Mouse (Mus musculus): ENCODE results near the gene Syce2. TPM values are rescaled to one million over a fixed set of nuclear protein-coding genes. Genes with fewer than 3 reads are reported as not detected.

Syce2 gene
- polyA plus RNA-seq, 1 experiment from 2014 or later = 35.4 TPM

- no peaks in the 10 kb centered on the region for H3K36me3 ChIP-seq (ENCODE audit: control insufficient read depth, insufficient read depth)
- peak overlapping the region; percentile 57 for H3K4me3 ChIP-seq (ENCODE audit: low read length)
- under 1% methylated on average over 55 of the region's 55 CpGs for WGBS
- peaks cover 9% of the 10 kb centered on the region; the same call in 1 of the 2 replicates for H3K4me1 ChIP-seq (ENCODE audit: control insufficient read depth, insufficient read depth, low read length)
- peak overlapping the region; percentile 78 for H3K4me2 ChIP-seq (ENCODE audit: low read depth, low read length)
- ATAC-seq (replicated peaks; ENCODE audit: extremely low read depth, insufficient read depth, low FRiP score) = 0 out of 2 replicates have a peak, but pooled peaks have one; percentile 24
- peak overlapping the region; percentile 62 for H3K9ac ChIP-seq (ENCODE audit: low read length)
- H3K27ac ChIP-seq (ENCODE audit: low read length) = no peak overlapping the region
- H3K27me3 ChIP-seq (ENCODE audit: control insufficient read depth, insufficient read depth, low read length) = peaks cover 55% of the 10 kb centered on the region
- peaks cover 4% of the 10 kb centered on the region; the same call in 1 of the 2 replicates for H3K9me3 ChIP-seq (replicated peaks; ENCODE audit: control insufficient read depth, low read length)
These were observed 41.1 kb downstream of the Syce2 start for GRCm38 (mm10) chr8:84912895-84913501.

- Histone ChIP-seq H3K9ac (ENCODE audit: low read length) (peak overlapping the region; percentile 62), H3K9me3 (replicated peaks; ENCODE audit: control insufficient read depth, low read length) (peaks cover 4% of the 10 kb centered on the region; the same call in 1 of the 2 replicates), H3K27me3 (ENCODE audit: control insufficient read depth, insufficient read depth, low read length) (peaks cover 60% of the 10 kb centered on the region), H3K27ac (ENCODE audit: low read length) (no peak overlapping the region), H3K4me2 (ENCODE audit: low read depth, low read length) (peak overlapping the region; percentile 78), H3K36me3 (ENCODE audit: control insufficient read depth, insufficient read depth) (no peaks in the 10 kb centered on the region), H3K4me1 (ENCODE audit: control insufficient read depth, insufficient read depth, low read length) (peaks cover 9% of the 10 kb centered on the region; the same call in 1 of the 2 replicates), H3K4me3 (ENCODE audit: low read length) (peak overlapping the region; percentile 57)
- 7% methylated on average over 9 of the region's 9 CpGs for WGBS
- no peak for ATAC-seq (replicated peaks; ENCODE audit: extremely low read depth, insufficient read depth, low FRiP score)
These were observed 41.6 kb downstream of the Syce2 start for GRCm38 (mm10) chr8:84913502-84913900.

GRCm38 (mm10) chr8:84913960-84914359 is 42.0 kb downstream of the Syce2 start:
- Histone ChIP-seq H3K4me3 (ENCODE audit: low read length) (no peak overlapping the region), H3K4me2 (ENCODE audit: low read depth, low read length) (peak overlapping the region; percentile 78; the same call in 1 of the 2 replicates), H3K27ac (ENCODE audit: low read length) (no peak overlapping the region), H3K9me3 (replicated peaks; ENCODE audit: control insufficient read depth, low read length) (peaks cover 4% of the 10 kb centered on the region; the same call in 1 of the 2 replicates), H3K27me3 (ENCODE audit: control insufficient read depth, insufficient read depth, low read length) (peaks cover 63% of the 10 kb centered on the region), H3K4me1 (ENCODE audit: control insufficient read depth, insufficient read depth, low read length) (peaks cover 6% of the 10 kb centered on the region; the same call in 1 of the 2 replicates), H3K36me3 (ENCODE audit: control insufficient read depth, insufficient read depth) (no peaks in the 10 kb centered on the region), H3K9ac (ENCODE audit: low read length) (no peak overlapping the region)
- ATAC-seq (replicated peaks; ENCODE audit: extremely low read depth, insufficient read depth, low FRiP score) = no peak
- 39% methylated on average over 4 of the region's 4 CpGs for WGBS

GRCm38 (mm10) chr8:84915269-84915668 is 43.4 kb downstream of the Syce2 start:
- H3K4me3 ChIP-seq (ENCODE audit: low read length) = no peak overlapping the region
- WGBS = 86% methylated on average over 8 of the region's 8 CpGs
- H3K4me2 ChIP-seq (ENCODE audit: low read depth, low read length) = no peak overlapping the region
- H3K27ac ChIP-seq (ENCODE audit: low read length) = no peak overlapping the region
- H3K27me3 ChIP-seq (ENCODE audit: control insufficient read depth, insufficient read depth, low read length) = peaks cover 61% of the 10 kb centered on the region
- ATAC-seq (replicated peaks; ENCODE audit: extremely low read depth, insufficient read depth, low FRiP score) = no peak
- H3K36me3 ChIP-seq (ENCODE audit: control insufficient read depth, insufficient read depth) = no peaks in the 10 kb centered on the region
- H3K9me3 ChIP-seq (replicated peaks; ENCODE audit: control insufficient read depth, low read length) = peaks cover 4% of the 10 kb centered on the region; the same call in 1 of the 2 replicates
- H3K4me1 ChIP-seq (ENCODE audit: control insufficient read depth, insufficient read depth, low read length) = peaks cover 6% of the 10 kb centered on the region; the same call in 1 of the 2 replicates
- no peak overlapping the region for H3K9ac ChIP-seq (ENCODE audit: low read length)

GRCm38 (mm10) chr8:84917781-84918180 is 45.9 kb downstream of the Syce2 start:
- ATAC-seq (replicated peaks; ENCODE audit: extremely low read depth, insufficient read depth, low FRiP score) = no peak
- no peak overlapping the region for H3K27ac ChIP-seq (ENCODE audit: low read length)
- peaks cover 37% of the 10 kb centered on the region for H3K27me3 ChIP-seq (ENCODE audit: control insufficient read depth, insufficient read depth, low read length)
- peaks cover 4% of the 10 kb centered on the region; the same call in 1 of the 2 replicates for H3K9me3 ChIP-seq (replicated peaks; ENCODE audit: control insufficient read depth, low read length)
- no peak overlapping the region for H3K9ac ChIP-seq (ENCODE audit: low read length)
- 24% methylated on average over 20 of the region's 20 CpGs for WGBS
- no peak overlapping the region for H3K4me2 ChIP-seq (ENCODE audit: low read depth, low read length)
- no peak overlapping the region for H3K4me3 ChIP-seq (ENCODE audit: low read length)
- H3K4me1 ChIP-seq (ENCODE audit: control insufficient read depth, insufficient read depth, low read length) = peaks cover 3% of the 10 kb centered on the region; the same call in 1 of the 2 replicates
- H3K36me3 ChIP-seq (ENCODE audit: control insufficient read depth, insufficient read depth) = no peaks in the 10 kb centered on the region

GRCm38 (mm10) chr8:84918646-84919045 is 46.7 kb downstream of the Syce2 start:
- Histone ChIP-seq H3K27me3 (ENCODE audit: control insufficient read depth, insufficient read depth, low read length) (peaks cover 37% of the 10 kb centered on the region), H3K4me2 (ENCODE audit: low read depth, low read length) (no peak overlapping the region), H3K9ac (ENCODE audit: low read length) (no peak overlapping the region), H3K36me3 (ENCODE audit: control insufficient read depth, insufficient read depth) (no peaks in the 10 kb centered on the region), H3K4me1 (ENCODE audit: control insufficient read depth, insufficient read depth, low read length) (no peaks in the 10 kb centered on the region), H3K4me3 (ENCODE audit: low read length) (no peak overlapping the region), H3K9me3 (replicated peaks; ENCODE audit: control insufficient read depth, low read length) (peaks cover 4% of the 10 kb centered on the region; the same call in 1 of the 2 replicates), H3K27ac (ENCODE audit: low read length) (no peak overlapping the region)
- WGBS = 85% methylated on average over 15 of the region's 15 CpGs
- no peak for ATAC-seq (replicated peaks; ENCODE audit: extremely low read depth, insufficient read depth, low FRiP score)

- no peak overlapping the region for H3K4me3 ChIP-seq (ENCODE audit: low read length)
- ATAC-seq (replicated peaks; ENCODE audit: extremely low read depth, insufficient read depth, low FRiP score) = peak; percentile 78
These were observed 49.7 kb downstream of the Syce2 start for GRCm38 (mm10) chr8:84921596-84921995.

GRCm38 (mm10) chr8:84925557-84925956 is 53.6 kb downstream of the Syce2 start:
- no peak overlapping the region for H3K27ac ChIP-seq (ENCODE audit: low read length)
- H3K4me1 ChIP-seq (ENCODE audit: control insufficient read depth, insufficient read depth, low read length) = peaks cover 7% of the 10 kb centered on the region
- 52% methylated on average over 7 of the region's 7 CpGs for WGBS
- no peak overlapping the region for H3K4me2 ChIP-seq (ENCODE audit: low read depth, low read length)
- no peaks in the 10 kb centered on the region for H3K9me3 ChIP-seq (replicated peaks; ENCODE audit: control insufficient read depth, low read length)
- no peaks in the 10 kb centered on the region for H3K36me3 ChIP-seq (ENCODE audit: control insufficient read depth, insufficient read depth)
- H3K9ac ChIP-seq (ENCODE audit: low read length) = no peak overlapping the region
- ATAC-seq (replicated peaks; ENCODE audit: extremely low read depth, insufficient read depth, low FRiP score) = no peak
- H3K4me3 ChIP-seq (ENCODE audit: low read length) = no peak overlapping the region
- peaks cover 40% of the 10 kb centered on the region for H3K27me3 ChIP-seq (ENCODE audit: control insufficient read depth, insufficient read depth, low read length)

More at GRCm38 (mm10) chr8:84921596-84921995, 49.7 kb downstream of the Syce2 start:
- Histone ChIP-seq H3K4me1 (ENCODE audit: control insufficient read depth, insufficient read depth, low read length) (no peaks in the 10 kb centered on the region), H3K9ac (ENCODE audit: low read length) (no peak overlapping the region), H3K9me3 (replicated peaks; ENCODE audit: control insufficient read depth, low read length) (no peaks in the 10 kb centered on the region), H3K36me3 (ENCODE audit: control insufficient read depth, insufficient read depth) (no peaks in the 10 kb centered on the region), H3K27ac (ENCODE audit: low read length) (no peak overlapping the region), H3K4me2 (ENCODE audit: low read depth, low read length) (no peak overlapping the region), H3K27me3 (ENCODE audit: control insufficient read depth, insufficient read depth, low read length) (peaks cover 45% of the 10 kb centered on the region)
- 18% methylated on average over 2 of the region's 2 CpGs for WGBS

GRCm38 (mm10) chr8:84927513-84927912 is 55.6 kb downstream of the Syce2 start:
- H3K27me3 ChIP-seq (ENCODE audit: control insufficient read depth, insufficient read depth, low read length) = peaks cover 54% of the 10 kb centered on the region
- H3K4me1 ChIP-seq (ENCODE audit: control insufficient read depth, insufficient read depth, low read length) = peaks cover 7% of the 10 kb centered on the region
- H3K4me2 ChIP-seq (ENCODE audit: low read depth, low read length) = no peak overlapping the region
- H3K9ac ChIP-seq (ENCODE audit: low read length) = no peak overlapping the region
- H3K9me3 ChIP-seq (replicated peaks; ENCODE audit: control insufficient read depth, low read length) = no peaks in the 10 kb centered on the region
- H3K36me3 ChIP-seq (ENCODE audit: control insufficient read depth, insufficient read depth) = no peaks in the 10 kb centered on the region
- WGBS = 63% methylated on average over 1 of the region's 1 CpGs
- no peak overlapping the region for H3K27ac ChIP-seq (ENCODE audit: low read length)
- no peak for ATAC-seq (replicated peaks; ENCODE audit: extremely low read depth, insufficient read depth, low FRiP score)
- H3K4me3 ChIP-seq (ENCODE audit: low read length) = no peak overlapping the region
